Mouse (Mus musculus): ENCODE results near the gene Pou6f1.
A peak's percentile ranks its signal among the peaks of the same experiment; 100 is the strongest.
"Not testable (repeated sequence)": the region's sequence is repeated elsewhere in the genome, so short reads cannot be mapped to it uniquely, and the experiment has no call there.

The Pou6f1 gene

DNA sequence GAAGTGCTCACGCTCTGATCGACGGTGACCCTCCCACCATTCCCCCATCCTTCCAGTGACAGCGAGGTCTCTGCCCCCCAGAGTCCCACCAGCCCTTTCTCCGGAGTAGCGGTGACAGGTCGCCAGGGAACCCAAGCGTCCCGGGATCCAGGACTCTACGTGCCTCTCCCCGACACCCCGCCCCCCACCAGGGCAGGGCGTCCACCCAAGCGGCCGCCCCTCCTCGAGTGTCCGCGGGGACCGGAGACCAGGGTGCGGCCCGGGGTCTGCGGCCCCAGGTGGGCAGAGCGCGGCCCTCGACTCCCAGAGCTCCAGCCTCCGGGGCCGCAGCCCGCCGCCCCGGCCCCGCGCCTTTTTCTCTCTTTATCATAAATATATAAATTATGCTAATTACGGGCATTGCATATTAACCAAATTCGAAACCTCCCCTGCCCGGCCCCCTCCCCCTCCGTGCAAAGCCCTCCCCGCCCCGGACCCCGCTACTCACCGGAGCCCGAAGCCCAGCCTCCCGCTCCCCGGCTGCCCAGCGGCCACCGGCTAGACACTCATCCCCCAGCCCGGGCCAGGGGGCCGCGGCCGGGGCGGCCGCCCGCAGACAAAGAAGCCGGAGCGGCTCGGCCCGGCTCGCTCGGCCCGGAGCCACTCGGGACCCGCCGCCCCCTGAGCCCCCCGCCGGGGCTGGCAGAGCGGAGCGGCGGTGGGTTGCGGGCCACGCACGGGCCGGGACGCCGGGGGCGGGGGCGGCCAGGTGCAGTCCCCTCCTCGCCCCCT is at the start of gene Pou6f1:
Gene Pou6f1 (minus strand): TSS at position 709 of the 771 bp plus-strand sequence.
- DNase-seq, result peak; percentile 52

DNA sequence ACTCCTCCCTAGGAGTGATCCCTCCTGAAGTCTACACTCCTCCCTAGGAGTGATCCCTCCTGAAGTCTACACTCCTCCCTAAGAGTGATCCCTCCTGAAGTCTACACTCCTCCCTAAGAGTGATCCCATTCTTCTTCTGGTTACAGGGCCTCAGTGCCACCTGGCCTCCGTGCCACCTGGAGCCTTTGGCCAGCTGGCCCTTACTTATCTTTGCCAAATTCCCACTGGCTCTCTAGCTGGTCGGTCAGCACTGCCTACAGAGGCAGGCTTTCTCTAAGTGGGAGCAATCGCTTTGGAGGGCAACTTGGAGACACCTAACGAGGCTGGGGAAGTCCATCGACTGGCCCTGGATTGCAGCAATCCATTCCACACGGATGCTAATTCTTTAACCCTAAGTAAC is 46.4 kb upstream of the Pou6f1 start:
- DNase-seq, result peak; percentile 56

DNA sequence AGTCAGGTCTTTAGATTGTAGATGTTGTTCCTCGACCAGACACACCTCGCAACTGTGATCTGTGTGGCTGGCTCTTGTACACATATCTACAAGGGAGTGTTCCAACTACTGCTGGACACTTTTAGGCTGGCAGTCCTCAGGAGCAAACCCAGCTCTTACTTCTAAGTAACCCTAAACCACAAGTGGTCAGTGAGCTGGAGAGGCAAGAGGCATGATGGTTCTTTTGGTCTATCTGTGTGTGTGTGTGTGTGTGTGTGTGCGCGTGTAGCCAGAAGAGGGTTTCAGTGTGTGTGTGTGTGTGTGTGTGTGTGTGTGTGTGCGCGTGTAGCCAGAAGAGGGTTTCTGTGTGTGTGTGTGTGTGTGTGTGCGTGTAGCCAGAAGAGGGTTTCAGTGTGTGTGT is 42.7 kb upstream of the Pou6f1 start:
- no peak for DNase-seq

DNA sequence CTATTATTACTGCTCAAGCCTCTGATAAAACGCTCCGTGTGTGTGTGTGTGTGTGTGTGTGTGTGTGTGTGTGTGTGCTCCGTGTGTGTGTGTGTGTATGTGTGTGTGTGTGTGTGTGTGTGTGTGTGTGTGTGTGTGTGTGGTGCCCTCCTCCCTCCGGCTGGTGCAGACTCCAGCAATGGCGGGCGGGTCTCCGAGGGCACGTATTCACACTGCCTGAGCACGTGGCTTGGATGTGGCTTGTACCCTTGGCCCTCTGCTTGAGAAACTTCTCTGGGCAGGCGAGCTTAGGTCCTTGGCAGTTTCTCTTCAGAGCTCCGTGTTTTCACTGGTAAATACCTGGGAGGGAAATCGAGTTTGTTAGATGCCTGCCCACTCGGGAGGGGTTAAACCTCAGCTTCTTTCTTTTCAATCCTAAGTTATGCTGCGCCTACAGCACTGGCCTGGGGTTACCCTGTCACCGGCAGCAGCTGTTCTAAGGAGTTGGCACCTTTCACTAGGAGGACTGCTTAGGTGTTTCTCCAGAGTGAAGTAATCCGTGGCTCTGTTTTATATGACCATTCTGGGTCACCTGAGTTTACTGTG is 41.5 kb upstream of the Pou6f1 start:
- no peak for DNase-seq

DNA sequence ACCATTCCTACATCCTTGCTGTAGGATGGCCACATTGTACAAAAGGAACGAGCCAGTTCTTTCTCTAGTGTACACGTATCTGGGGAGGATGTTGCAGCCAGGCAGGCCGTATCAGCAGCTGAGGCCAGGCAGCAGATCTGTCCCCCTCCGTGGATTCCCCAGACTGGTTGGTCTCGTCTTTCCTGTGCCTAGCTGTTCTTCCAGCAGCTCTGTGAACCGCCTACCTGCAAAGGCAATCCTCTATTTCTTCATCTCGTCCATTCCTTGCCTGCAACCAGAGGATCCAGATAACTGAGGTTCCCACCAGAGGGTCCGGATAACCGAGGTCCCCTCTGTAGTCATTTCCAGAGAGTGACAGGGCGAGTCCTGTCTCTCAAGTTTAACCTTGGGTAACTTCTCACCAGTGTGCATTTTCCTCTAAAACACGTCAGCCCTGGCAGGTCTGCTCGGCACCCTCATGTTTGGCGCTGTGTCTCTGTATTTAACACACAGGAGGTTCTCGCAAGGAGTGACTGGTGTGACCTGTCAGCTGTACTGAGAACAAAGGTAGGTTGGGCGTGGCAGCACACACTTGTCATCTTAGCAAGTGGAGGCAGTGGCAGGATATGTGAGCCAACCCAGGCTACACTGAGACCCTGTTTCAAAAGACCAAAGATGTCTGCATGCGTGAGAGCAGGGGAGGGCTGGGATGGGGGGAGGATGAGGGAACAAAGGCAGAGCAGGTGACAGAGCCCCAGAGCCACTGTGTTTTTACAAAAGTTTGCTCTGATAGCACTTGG is 40.4 kb upstream of the Pou6f1 start:
- DNase-seq, result no peak

DNA sequence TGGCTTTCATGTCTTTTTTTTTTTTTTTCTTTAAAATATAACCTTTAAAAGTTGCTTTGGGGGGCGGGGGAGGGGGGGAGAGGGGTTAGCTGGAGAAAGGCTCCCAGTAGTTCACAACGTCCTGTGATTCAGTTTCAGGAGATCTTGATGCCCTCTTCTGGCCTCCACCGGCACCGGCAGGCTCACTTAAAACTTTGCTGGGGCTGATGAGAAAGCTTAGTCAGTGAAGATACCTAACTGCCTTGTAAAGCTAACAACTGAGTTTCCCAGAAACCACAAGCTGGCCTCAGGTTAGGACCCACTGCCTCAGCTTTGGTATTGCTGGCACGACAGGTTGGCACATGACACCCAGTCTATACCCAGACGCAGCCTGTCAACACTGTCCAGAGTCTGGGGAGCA is 37.9 kb upstream of the Pou6f1 start:
- no peak for DNase-seq

DNA sequence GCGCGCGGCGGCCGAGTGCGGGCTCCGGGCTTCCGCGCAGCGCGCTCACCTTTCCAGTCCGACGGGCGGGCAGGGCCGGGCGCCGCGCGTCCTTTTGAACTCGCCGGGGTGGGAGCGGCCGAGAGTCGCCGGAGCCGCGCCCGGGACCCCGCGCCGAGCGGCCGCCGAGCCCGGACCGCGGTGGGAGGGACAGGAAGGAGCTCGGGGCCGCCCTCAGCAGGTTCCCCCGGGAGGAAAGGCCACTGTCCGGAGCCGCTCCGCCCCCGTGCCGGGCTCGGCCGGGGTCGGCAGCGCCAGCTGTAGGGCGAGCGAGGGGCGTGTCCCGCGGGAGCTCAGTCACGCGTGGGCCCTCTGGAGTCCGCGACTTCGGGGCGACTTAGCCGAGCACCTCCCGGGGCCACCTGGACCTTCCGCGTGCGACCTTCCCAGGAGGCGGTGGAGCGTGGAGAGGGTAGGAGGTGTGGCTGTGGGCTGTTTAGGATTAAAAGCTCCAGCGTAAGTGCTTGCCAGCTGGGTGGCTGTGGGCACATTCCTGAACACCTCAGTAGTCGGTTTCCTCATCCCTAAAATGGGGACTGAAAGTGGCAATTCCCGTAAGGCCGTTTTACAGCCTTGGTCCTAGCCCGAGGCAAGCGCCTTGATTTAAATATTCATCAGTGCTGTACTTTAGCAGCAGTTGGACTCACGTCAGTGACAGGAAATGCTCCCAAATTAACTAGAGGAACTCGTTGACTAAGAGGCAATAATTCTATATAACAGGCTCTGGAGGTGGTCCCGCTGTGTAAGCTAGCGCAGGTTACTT is 37.1 kb upstream of the Pou6f1 start, which contains the start of gene Smagp:
Gene Smagp (minus strand): TSS at position 241 of the 802 bp plus-strand sequence.
- DNase-seq, result no peak

DNA sequence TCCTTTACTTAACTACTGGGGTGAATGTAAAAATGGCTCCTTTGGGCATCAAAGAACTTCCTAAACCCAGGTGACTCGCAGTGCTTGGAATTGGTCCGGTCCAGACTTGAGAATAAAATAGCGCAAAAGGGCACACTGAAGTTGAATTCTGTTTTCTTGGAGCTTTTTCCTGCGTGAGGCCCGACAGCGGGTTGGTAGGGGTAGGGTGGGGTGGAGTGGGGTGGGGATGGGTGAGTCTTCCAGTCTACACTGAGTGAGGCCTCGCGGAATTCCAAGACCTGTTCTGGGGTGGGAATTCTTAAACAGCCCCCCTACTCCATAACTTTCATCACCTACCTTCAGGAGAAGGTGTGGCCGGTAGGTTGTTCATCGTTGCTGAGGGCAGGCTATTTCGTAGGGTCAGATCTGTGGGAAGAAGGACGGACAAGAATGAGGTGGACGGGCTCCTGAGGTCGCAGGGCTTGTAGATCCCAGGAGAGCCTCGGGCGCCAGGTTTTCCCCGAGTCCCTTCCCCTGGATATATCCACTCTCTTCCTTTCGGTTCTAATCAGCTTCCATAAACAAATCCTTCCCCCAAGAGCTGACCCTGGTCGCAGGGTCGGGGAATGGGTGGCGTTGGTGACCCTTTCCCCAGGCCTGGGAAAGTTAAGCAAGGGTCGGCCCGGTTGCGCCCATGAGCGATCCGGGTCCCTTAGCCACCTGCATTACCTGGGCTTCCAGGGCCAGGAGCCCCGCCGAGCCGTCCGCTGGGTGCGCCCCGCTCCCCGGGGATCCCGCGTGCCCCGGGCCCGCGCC is 36.3 kb upstream of the Pou6f1 start:
- DNase-seq, result no peak

DNA sequence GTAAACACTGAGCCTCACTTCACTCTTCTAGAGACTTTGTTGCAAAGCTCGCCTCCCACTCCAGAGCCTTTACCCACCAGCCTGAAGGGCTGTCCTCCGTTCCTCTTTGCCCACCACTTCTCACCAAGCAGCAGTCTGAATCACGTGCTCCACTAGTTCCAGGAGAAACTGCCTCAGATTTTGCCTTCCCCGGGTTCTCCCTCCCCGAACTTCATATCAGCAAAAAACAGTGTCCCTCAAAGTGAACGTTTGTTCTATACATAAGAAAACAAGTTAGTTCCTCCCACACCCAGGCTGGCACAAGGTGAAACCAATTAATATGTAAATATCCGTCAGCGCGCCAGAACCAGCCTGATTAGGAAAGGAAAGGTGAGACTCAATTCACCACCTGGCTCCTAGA is 35.5 kb upstream of the Pou6f1 start:
- no peak for DNase-seq

DNA sequence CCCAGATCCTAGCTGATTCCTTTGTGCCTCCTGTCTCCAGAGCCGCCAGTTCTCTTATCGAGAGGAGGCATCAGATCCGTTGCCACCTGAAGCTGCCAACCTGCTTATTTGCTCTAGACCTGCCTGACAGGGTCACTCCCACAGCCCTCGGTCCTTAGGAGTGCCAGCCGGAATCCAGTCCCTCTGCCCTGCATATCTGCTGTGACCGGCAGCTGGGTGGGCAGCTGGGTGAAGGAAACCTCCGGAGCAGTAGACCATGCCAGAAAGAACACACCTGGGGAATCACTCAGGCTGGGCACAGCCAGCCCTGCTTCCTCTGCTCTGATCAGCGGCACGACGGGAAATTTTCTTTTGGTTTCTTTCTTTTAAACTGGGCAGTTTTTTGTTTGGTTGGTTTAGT is 33.6 kb upstream of the Pou6f1 start:
- no peak for DNase-seq

DNA sequence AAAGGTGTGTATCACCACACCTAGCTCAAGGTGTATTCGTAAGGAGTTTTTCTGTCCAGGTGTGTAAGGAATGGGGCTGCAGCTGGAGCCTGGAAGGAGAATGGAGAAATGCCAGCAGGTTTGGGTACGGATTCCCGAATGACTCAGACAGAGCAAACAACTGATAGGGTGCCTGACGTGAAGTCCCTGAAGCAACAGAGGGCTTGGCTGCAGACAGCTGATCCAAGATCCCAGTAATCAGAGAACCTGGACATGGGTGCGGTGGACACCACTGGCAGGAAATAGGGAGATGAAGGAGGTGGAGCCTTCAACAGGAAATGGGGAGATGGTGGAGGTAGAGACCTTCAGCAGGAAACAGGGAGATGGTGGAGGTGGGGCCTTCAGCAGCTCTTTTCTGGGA is 32.5 kb upstream of the Pou6f1 start:
- no peak for DNase-seq

DNA sequence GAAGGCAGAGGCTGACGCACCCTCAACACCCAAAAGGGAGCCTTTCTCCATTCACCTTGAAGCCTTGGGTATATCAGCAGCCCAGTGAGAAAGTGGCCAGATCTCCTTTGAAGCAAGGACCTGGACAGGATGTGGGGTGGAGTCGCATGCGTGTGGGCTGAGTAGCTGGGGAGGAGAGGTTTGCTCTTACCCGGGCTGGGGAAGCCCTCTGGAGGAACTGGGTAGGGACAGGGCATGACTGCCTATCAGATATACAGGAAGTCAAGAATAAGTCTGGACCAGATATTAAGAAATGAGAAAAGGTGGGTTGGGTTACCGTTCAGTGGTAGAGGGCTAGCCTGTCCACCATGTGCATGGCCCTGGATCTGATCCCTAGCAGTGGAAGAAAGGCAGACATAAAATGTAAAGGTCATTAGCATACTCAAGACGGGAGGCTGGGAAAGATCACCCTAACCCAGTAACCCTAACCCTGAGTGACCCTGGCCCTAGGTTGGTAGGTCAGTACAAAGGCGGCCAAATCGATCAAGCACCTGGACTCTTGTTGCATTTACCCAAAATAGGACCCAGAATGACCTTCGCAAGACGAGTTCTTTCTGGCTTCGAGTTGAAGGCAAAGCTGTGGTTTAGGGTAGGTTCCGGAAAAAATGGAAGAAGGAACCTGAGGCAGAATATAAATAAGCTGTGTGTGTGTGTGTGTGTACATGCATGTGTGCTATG is 31.8 kb upstream of the Pou6f1 start:
- no peak for DNase-seq

DNA sequence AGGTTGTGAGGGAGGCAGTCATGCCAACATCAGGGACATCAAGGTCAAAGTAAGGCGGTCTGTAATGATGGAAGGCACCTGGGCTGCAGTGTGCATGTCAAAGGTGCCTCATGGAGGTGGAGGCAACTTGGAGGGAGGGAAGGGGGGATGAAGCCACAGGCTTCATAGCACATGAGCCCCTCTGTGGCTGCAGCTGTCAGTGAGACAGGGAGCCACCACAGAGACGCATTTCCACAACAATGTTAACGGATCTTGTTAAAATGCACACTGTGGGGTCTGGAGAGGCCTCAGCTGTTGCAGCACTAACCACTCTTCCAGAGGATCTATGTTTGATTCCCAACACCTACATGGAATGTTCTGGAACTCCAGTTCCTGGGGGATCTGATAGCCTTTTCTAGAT is 30.3 kb upstream of the Pou6f1 start:
- DNase-seq, result no peak

DNA sequence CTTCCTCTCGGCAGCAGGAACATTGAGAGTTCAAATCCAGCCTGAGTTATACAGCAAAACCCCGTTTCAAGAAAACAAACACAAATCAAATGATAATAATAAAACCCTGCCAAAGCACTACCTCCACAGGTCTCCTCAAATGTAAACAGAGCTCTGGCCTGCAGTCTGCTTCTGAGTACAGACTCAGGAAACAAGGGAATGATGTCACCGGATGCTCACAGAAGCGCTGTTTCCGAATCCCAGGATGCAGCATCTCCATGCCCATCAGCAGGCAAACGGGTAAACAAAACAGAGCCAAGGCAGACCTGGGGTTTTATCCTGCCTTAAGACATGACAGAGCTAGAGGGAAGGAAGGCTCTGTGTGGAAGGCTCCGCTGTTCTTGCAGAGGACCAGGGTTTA is 29.0 kb upstream of the Pou6f1 start:
- no peak for DNase-seq

DNA sequence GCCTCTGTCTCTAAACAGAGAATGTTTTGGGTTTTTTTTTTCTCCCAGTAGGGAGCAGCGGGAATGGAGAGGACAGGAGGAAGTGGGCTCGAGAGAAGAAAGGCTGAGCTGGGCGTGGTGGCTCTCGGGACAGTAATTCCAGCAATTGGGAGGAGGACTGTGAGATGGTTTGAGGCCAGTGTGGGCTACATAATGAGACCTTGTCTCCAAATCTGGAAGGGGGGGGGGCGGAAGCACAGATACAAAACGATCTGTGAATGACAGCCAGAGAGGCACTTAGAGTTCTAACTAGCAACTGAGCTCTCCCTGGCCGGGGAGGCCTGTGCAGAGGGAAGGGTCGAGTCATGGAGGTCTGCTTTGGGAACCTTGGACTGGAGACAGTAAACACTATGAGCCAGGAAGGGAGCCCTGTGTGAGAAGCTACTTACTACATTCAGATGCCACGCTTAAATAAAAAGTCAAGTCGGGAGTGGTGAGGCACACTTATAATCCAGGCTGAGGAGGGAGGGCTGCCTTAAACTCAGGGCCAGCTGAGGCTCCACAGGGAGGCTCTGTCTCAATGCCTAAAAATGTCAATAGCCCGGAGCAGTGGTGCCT is 28.1 kb upstream of the Pou6f1 start:
- no peak for DNase-seq

DNA sequence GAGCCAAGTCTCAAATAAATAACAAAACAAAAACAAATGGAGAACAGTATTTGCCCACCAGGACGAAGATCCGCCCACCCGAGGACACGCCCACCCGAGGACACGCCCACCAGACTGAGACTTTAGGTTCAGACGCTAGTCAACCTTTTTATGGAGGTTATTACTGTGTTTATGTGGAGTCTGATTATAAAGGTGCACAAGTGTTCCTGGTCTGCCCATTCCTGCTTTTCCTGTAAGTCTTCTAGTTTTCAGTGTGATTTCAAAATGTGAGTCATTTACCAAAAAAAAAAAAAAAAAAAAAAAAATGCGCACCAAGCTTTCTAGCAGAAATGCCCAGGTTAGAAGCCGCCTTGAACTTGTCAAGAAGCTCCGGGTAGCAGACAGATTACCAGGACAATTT is 27.5 kb upstream of the Pou6f1 start:
- DNase-seq, result no peak

DNA sequence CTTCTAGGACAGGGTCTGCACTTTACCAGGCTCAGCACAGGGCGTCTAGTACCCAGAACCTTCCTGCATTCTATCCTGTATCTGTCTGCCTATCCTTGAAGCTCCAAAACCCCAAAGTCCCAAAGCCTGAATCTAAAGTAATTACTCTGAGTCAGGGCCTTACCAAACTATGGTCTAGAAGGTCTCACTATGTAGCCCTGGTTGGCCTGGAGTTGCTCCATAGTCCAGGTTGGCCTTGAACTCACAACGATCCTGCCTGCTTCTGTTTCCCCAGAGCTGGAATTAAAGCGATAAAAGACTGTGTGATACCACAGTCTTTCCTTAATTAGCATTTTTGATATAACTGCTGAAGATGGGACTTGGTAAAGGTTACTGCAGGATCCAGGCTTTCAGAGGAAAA is 24.7 kb upstream of the Pou6f1 start:
- DNase-seq, result no peak

DNA sequence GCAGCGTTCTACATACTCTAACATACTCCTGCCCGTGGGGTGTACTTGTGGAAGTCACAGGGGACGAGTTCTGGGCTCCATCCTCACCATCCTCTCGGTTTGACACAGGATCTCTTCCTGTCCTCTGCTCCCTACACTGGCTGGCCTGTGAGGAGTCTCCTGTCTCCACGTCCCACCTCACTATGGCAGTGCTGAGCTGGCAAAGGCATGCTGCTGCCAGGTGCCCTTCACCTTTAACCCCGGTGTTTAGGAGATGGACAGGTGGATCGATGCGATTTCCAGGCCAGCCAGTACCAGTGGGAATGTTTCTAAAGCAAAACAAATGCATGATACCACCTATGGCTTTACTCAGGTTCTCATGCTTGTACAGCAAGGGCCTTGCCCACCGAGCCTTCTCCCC is 24.0 kb upstream of the Pou6f1 start:
- no peak for DNase-seq

DNA sequence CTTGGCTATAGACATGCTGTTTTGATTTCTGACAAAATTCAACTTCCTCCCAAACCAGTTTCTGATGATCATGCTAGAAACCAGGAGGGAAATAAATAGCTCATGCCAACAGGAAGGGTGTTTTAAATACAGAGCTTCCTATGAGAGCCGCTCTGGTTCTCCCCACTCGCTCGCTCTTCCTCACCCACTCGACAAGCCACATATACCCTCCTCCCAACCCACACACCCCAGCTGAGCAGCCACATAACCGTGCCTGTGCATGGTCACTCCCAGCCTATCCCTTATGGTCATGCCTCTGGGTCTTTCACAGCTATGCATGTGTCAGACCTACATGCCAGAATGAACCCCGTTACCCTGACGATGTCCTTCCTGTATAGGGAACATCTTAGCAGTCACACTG is 22.4 kb upstream of the Pou6f1 start:
- no peak for DNase-seq

DNA sequence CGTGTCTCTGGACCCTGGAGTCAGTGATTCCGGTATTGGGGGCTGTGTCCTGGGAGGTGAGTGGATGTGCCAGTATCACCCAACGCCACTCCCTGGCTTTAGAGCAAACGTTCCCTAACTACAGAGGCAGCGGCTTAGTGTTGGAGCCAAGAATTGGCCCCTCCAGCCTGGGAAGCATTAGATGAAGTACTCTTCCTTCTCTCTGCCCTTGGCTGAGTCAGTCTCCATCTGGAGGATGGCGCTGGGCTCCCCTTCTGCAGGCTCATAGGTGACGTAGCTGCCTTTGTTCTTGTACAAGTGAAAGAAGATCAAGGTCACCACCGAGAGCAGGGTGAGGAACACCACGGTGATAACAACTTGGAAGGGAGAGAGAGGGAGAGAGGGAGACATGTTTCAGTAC is 21.9 kb upstream of the Pou6f1 start:
- DNase-seq, result not testable (repeated sequence)

DNA sequence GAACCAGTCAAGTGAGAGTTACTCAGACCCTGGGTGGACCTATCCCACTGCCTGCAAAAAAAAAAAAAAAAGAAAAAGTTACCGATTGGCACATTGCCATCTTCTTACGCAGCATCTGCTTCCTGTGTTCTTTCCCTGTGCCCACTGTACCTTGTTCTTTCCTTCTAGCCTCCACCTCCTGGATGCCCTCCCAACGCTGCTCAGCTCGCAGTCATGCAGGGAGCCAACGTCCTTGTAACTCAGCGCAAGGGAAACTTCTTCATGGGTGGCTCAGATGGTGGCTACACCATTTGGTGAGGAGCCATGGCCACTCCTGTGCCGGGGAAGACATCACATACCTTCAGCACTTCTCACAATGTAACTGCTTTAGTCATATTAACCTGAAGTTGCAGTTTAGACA is 19.4 kb upstream of the Pou6f1 start:
- no peak for DNase-seq
